Mouse (Mus musculus) neural tube, embryonic 14.5 days (tissue): ENCODE data around the gene Otud7b. TPM values are rescaled to one million over a fixed set of nuclear protein-coding genes. Genes with fewer than 3 reads are reported as not detected.
A peak's percentile ranks its signal among the peaks of the same experiment; 100 is the strongest.

Experiments
- ATAC-seq: fragments of 200-750 bp; cut with Nextera tagmentation; 2 replicates; pipeline ENCODE4 v1.8.0; 2017; ENCODE audit warnings: low read depth, mild to moderate bottlenecking, moderate TSS enrichment, moderate library complexity
- H3K27ac ChIP-seq: fragments of 300-500 bp; sonication (generic); 2 replicates; pipeline ENCODE4 v1.5.1; 2014; ENCODE audit warnings: low read depth, mild to moderate bottlenecking, control low read depth, low read length, moderate library complexity, mixed read lengths
- H3K27me3 ChIP-seq: fragments of 300-500 bp; sonication (generic); 2 replicates; pipeline ENCODE4 v1.6.1; 2014; ENCODE audit warnings: low read length; ENCODE audit not compliant: control insufficient read depth, insufficient read depth
- H3K36me3 ChIP-seq: fragments of 300-500 bp; sonication (generic); 2 replicates; pipeline ENCODE4 v1.6.1; 2014; ENCODE audit warnings: low read length, mixed read lengths; ENCODE audit not compliant: control insufficient read depth, insufficient read depth
- H3K4me1 ChIP-seq: fragments of 300-500 bp; sonication (generic); 2 replicates; pipeline ENCODE4 v1.6.1; 2014; ENCODE audit warnings: low read length; ENCODE audit not compliant: control insufficient read depth, insufficient read depth
- H3K4me2 ChIP-seq: fragments of 300-500 bp; sonication (generic); 2 replicates; pipeline ENCODE4 v1.6.1; 2014; ENCODE audit warnings: mild to moderate bottlenecking, low read depth, low read length, control low read depth
- H3K4me3 ChIP-seq: fragments of 300-500 bp; sonication (generic); 2 replicates; pipeline ENCODE4 v1.5.1; 2014; ENCODE audit warnings: low read depth, low read length, control low read depth, mixed read lengths
- H3K9ac ChIP-seq: fragments of 300-500 bp; sonication (generic); replicated peaks from 2 replicates; pipeline ENCODE4 v1.6.1; 2014; ENCODE audit warnings: low read depth, mild to moderate bottlenecking, control low read depth, low read length, mixed read lengths
- H3K9me3 ChIP-seq: fragments of 300-500 bp; sonication (generic); 2 replicates; pipeline ENCODE4 v1.6.1; 2016; ENCODE audit warnings: low read length; ENCODE audit not compliant: control insufficient read depth
- WGBS: fragments of 180-500 bp; shearing (Covaris S2); extraction: QIAGEN DNeasy Blood & Tissue Kit; methylation state at CpG from one replicate; pipeline ENCODE4 v1.1.7; 2014; 5-methylcytosine and 5-hydroxymethylcytosine counted together
- polyA plus RNA-seq: library from polyadenylated mRNA; unstranded; fragments of >200 nt; fragmentation: Nextera tagmentation; extraction: Ambion mirVana; gene quantifications from 2 replicates; pipeline ENCODE4 v1.2.1, GENCODE M21; 2014

Gene Otud7b
- polyA plus RNA-seq, 1 experiment from 2014 or later: 4.6 TPM

DNA sequence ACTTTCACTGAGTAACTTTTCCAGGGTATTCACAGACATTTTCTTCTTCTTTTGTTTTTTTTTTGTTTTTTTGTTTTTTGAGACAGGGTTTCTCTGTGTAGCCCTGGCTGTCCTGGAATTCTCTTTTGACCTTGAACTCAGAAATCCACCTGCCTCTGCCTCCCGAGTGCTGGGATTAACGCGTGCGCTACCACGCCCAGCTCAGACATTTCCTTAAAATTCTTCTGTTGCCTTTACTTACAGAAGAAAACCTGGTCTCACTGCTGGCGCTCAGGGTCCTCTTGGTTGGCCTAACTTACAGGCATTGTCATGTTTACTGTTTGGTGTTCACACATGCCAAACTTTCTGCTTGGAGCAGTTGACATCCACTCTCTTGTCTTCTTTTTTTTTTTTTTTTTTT, 70.9 kb downstream of the Otud7b start:
- ATAC-seq: no peak
- WGBS: 97% methylated on average over 6 of the region's 6 CpGs

DNA sequence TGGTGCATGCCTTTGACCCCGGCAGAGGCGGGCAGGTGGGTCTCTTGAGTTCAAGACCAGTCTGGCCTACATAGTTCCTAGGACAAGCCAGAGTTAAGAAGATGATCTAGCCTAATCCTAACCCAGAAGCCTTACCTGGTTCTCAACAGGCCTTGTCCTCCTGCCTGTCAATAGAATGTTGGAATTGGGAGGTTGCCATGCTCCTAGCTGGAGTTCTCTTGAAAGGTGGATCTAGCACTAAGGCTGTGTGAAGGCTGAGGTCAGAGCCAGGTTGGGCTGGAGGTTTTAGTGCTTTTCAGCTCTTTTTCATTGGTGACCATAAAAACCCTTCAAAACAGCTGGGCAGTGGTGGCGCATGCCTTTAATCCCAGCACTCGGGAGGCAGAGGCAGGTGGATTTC, 74.1 kb downstream of the Otud7b start:
- 90% methylated on average over 4 of the region's 4 CpGs for WGBS
- no peak overlapping the region for H3K27ac ChIP-seq
- H3K4me2 ChIP-seq: no peak overlapping the region
- no peaks in the 10 kb centered on the region for H3K9me3 ChIP-seq
- no peak overlapping the region for H3K9ac ChIP-seq
- H3K4me3 ChIP-seq: no peak overlapping the region
- no peaks in the 10 kb centered on the region for H3K27me3 ChIP-seq
- peaks cover 20% of the 10 kb centered on the region for H3K36me3 ChIP-seq
- no peak for ATAC-seq
- peaks cover 17% of the 10 kb centered on the region for H3K4me1 ChIP-seq

More for the DNA sequence above, 70.9 kb downstream of the Otud7b start:
- Histone ChIP-seq H3K27ac (no peak overlapping the region), H3K36me3 (peaks cover 20% of the 10 kb centered on the region), H3K27me3 (no peaks in the 10 kb centered on the region), H3K4me2 (no peak overlapping the region), H3K4me1 (peaks cover 19% of the 10 kb centered on the region), H3K4me3 (no peak overlapping the region), H3K9me3 (no peaks in the 10 kb centered on the region), H3K9ac (no peak overlapping the region)

DNA sequence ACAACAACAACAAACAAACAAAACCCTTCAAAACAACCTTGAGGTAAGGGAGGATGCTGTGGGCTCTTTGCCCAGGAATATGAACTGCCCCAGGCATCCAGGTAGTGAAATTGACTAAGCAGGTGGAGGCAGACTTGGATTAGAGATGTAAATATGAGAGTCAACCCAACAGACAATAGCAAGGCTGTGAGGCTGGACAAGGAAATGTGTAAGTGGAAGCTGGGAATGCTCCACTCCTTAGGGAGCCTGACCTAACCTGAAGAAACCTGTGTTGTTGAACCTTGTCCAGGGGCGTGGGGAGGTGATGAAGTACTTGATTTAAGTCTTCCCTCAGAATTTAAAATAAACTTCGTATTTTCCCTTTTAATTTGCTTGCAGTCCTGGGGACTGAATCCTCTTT, 74.6 kb downstream of the Otud7b start:
- Histone ChIP-seq H3K4me2 (no peak overlapping the region), H3K27me3 (no peaks in the 10 kb centered on the region), H3K9ac (no peak overlapping the region), H3K36me3 (peaks cover 20% of the 10 kb centered on the region), H3K27ac (no peak overlapping the region), H3K4me1 (peaks cover 17% of the 10 kb centered on the region), H3K4me3 (no peak overlapping the region), H3K9me3 (no peaks in the 10 kb centered on the region)
- no peak for ATAC-seq
- WGBS: 81% methylated on average over 2 of the region's 2 CpGs

DNA sequence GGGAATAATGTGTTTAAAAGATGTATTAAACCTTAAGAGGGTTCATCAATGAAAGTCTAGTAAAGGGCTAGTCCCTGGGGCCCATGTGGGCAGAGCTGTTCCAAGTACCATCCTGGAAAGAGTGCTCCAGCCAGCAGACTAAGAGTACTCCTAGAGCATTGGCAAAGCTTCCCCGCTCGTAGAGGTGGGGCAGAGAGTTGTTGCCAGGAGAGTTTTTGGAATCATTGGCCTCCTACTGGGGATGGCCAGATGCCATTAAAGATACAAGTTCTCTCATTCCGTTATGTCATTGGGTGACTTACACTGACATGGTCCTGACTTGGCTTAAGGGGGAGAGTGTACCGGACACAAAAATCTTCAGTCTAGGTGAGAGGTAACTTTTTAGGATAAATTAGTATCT, 75.2 kb downstream of the Otud7b start:
- Histone ChIP-seq H3K4me3 (no peak overlapping the region), H3K9me3 (no peaks in the 10 kb centered on the region), H3K4me1 (peaks cover 17% of the 10 kb centered on the region), H3K36me3 (peaks cover 20% of the 10 kb centered on the region), H3K4me2 (no peak overlapping the region), H3K27ac (no peak overlapping the region), H3K27me3 (no peaks in the 10 kb centered on the region), H3K9ac (no peak overlapping the region)
- WGBS: 59% methylated on average over 4 of the region's 4 CpGs
- ATAC-seq: no peak

DNA sequence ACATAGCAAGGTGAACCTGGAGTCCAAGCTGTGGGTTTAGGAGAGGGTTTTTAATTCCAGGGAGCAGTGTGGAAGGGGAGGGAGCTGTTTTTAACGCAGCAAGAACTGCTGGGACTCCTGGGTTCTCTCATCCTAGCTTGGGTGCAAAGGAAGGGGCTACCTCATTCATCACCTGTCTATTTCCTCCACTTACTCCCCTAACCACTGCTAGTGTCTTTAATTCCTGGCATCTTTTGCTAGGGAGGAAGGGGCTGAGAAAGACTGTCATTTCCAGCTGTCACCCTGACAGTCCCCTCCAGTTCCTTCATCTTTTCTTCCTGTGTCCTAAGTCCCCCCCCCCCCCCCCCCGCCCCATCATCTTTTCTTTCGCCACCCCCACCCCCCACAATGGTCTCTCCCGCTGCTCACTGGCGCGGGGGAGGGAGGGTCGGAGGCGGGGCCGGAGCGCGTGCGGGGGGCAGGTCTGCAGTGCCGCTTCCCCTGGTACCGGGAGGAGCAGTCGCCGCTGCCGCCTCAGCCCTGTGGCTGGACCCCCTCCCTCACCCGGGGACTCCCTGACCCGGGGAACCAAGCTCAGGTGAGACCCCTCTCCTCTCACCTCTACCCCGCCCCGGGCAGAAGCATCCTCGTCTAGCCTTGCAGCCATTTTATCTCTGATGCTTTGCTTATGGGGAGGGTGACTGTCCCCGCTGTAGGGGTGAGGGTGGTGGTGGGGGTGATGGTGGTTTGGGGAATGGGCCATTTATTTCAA, 76.6 kb downstream of the Otud7b start, which contains the start of gene Sv2a:
Gene Sv2a, plus strand, starts transcription at position 425 of the 751 bp plus-strand sequence.
- 0% methylated on average over 17 of the region's 23 CpGs for WGBS
- Histone ChIP-seq H3K36me3 (peaks cover 17% of the 10 kb centered on the region), H3K9me3 (no peaks in the 10 kb centered on the region), H3K4me2 (peak within 1 kb of the TSS; percentile 74), H3K9ac (peak within 1 kb of the TSS; percentile 83), H3K4me3 (peak within 1 kb of the TSS; percentile 58), H3K4me1 (peaks cover 17% of the 10 kb centered on the region), H3K27ac (peak within 1 kb of the TSS; percentile 77), H3K27me3 (no peaks in the 10 kb centered on the region)
- ATAC-seq: peak; percentile 73

DNA sequence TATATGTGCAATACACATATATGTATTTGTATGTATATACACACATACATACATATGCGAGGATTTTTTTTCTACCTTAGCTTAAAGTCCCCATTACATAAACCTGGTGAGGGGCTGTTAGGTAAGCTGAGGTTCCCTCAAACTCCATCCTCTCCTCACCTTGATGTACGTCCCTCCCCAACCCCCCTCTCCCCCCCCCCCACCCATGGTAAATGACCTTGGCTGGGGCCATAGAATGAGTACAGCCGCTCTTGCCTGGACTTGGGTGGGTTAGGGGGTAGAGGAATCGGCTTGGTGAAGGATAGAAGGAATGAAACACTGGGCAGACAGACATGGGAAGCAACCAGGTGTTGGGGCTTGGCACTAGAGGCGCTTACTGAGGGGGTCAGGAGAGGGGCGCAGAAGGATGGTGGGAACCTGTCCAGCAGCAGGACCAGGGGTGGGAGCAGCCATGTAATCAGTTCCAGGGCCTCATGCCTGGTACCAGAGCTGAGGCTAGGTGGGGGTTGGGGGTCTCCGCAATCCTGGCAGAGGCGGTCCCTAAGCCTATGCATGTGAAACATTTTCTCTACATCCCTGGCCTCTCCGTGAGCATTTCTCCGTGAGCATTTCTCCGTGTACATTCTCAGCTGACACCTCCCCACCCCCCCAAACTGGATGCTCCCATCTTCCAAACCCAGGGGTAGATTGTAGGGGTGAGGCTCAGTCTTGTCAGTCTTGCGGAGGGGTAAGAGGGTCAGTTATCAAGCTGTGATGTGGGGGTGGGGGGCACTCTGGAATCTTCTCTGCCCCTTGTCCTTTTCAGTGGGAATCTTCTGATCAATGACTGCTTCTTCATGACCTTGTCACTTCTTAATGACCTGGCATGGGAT, 77.4 kb downstream of the Otud7b start:
- ATAC-seq: peak; percentile 52
- Histone ChIP-seq H3K9me3 (no peaks in the 10 kb centered on the region), H3K4me2 (peak overlapping the region; percentile 74), H3K4me1 (peaks cover 17% of the 10 kb centered on the region), H3K27ac (peak overlapping the region; percentile 77), H3K36me3 (peaks cover 12% of the 10 kb centered on the region), H3K27me3 (no peaks in the 10 kb centered on the region), H3K9ac (peak overlapping the region; percentile 83), H3K4me3 (peak overlapping the region; percentile 58)
- 32% methylated on average over 12 of the region's 12 CpGs for WGBS

DNA sequence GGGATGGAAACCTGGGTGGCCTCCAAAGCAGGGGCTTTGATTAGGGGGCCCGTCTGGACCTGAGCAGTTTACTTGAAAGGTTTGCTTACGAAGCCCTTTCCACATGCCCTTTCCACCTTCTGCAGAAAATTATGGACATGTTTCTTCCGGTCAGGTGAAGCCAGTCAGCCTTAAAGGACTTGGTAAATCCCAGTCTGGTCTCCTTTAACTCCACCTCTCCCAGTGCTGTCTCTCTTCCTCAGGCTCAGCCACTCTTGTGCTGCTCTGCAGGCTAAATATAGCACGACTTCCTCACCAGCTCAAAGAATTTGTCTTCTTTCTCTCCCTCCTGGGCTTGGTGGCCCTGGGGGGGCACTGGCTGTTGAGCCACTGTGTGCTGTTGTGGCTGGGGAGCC, 78.1 kb downstream of the Otud7b start:
- ATAC-seq: no peak
- Histone ChIP-seq H3K4me3 (peak overlapping the region; percentile 58), H3K4me2 (peak overlapping the region; percentile 74)

DNA sequence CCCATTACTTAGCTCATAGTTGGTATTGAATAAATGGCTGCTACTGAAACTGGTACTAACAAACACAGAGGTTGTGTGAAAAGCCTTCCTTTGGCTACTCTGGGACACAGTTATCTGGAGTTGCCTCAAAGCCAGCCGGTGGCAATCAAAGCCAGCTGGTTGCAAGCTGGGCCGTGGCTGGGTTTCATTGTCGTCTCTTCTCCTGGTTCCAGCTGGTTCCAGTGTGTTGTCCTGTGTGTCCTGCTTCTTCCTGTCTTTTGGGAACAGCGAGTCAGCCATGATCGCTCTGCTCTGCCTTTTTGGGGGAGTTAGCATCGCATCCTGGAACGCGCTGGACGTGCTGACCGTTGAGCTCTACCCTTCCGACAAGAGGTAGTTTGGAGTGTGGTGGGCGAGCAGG, 88.7 kb downstream of the Otud7b start:
- 67% methylated on average over 12 of the region's 12 CpGs for WGBS
- Histone ChIP-seq H3K4me2 (no peak overlapping the region), H3K36me3 (peaks cover 38% of the 10 kb centered on the region), H3K9ac (no peak overlapping the region), H3K9me3 (no peaks in the 10 kb centered on the region), H3K27ac (no peak overlapping the region), H3K4me3 (no peak overlapping the region), H3K4me1 (peaks cover 10% of the 10 kb centered on the region; the same call in 1 of the 2 replicates), H3K27me3 (no peaks in the 10 kb centered on the region)
- no peak for ATAC-seq

More for the DNA sequence above, 78.1 kb downstream of the Otud7b start:
- Histone ChIP-seq H3K27me3 (no peaks in the 10 kb centered on the region), H3K9ac (peak overlapping the region; percentile 83), H3K27ac (peak overlapping the region; percentile 77; the same call in 1 of the 2 replicates), H3K36me3 (peaks cover 15% of the 10 kb centered on the region), H3K4me1 (peaks cover 17% of the 10 kb centered on the region), H3K9me3 (no peaks in the 10 kb centered on the region)
- WGBS: 36% methylated on average over 4 of the region's 4 CpGs

DNA sequence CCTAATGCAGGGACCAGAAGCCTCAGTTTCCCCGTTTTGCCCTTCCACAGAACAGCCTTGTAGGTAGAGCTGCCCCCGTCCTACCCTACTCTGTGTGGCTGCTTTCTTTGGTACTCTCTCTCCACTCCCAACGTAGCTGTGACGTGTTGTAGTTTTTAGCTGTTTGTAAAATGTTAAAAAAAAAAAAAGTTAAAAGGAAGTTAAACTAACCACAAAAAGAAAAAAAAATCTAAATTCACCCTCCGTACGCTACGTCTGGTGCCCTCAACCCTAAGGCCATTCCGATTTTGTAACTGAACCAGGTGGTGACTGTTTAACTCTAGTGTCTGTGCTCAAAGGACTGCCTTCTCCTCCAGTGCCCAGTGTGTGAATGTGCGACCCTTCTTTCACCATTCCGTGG, 90.6 kb downstream of the Otud7b start:
- 89% methylated on average over 10 of the region's 10 CpGs for WGBS
- H3K4me1 ChIP-seq: peaks cover 11% of the 10 kb centered on the region; the same call in 1 of the 2 replicates
- H3K36me3 ChIP-seq: peaks cover 29% of the 10 kb centered on the region
- no peak overlapping the region for H3K4me3 ChIP-seq
- H3K4me2 ChIP-seq: no peak overlapping the region
- H3K9me3 ChIP-seq: no peaks in the 10 kb centered on the region
- no peak overlapping the region for H3K27ac ChIP-seq
- ATAC-seq: no peak
- no peaks in the 10 kb centered on the region for H3K27me3 ChIP-seq
- no peak overlapping the region for H3K9ac ChIP-seq
